Mouse (Mus musculus) bone marrow, adult 2 months (tissue): Measurements from ENCODE around the gene Dpagt1.
"Not testable (repeated sequence)": the region's sequence is repeated elsewhere in the genome, so short reads cannot be mapped to it uniquely, and the experiment has no call there.

Experiments used
- CTCF ChIP-seq: fragments of 200-500 bp; IDR thresholded peaks from 2 replicates; pipeline ENCODE4 v1.5.1; 2011; ENCODE audit warnings: low read length, control low read depth; ENCODE audit not compliant: control insufficient read depth, insufficient read depth
- POLR2A ChIP-seq: fragments of 200-500 bp; IDR thresholded peaks from 2 replicates; pipeline ENCODE4 v1.6.1; 2011; ENCODE audit warnings: low read depth, mild to moderate bottlenecking, control low read depth, low read length, borderline replicate concordance; ENCODE audit not compliant: control insufficient read depth

- peak; percentile 39; the same call in 1 of the 2 replicates for TF ChIP-seq POLR2A
- TF ChIP-seq CTCF = not testable (repeated sequence)
These were observed 10.7 kb downstream of the Dpagt1 start for GRCm38 (mm10) chr9:44336513-44336912.
